Mouse (Mus musculus) liver, embryonic 14.5 days (tissue): Measurements from ENCODE around the gene Per1.

ENCODE experiments used
- CTCF ChIP-seq: IDR thresholded peaks from 2 replicates; pipeline ENCODE4 v1.5.1; 2016; ENCODE audit warnings: antibody characterized with exemption, low read depth, control low read depth
- EP300 ChIP-seq: IDR thresholded peaks from 2 replicates; pipeline ENCODE4 v1.6.1; 2016; ENCODE audit warnings: antibody characterized with exemption, low read depth

GRCm38 (mm10) chr11:69095511-69096231 lies 654 bp downstream of the Per1 start:
- TF ChIP-seq CTCF: no peak
- TF ChIP-seq EP300: no peak
